Mouse (Mus musculus): ENCODE measurements at regions not wholly inside any gene's neighbourhood (a gene's known extent, or its start where the extent isn't known, plus 50 kb on each side); places are given as distances from the start of the nearest gene placed in this dataset.
A peak's percentile ranks its signal among the peaks of the same experiment; 100 is the strongest.

DNA sequence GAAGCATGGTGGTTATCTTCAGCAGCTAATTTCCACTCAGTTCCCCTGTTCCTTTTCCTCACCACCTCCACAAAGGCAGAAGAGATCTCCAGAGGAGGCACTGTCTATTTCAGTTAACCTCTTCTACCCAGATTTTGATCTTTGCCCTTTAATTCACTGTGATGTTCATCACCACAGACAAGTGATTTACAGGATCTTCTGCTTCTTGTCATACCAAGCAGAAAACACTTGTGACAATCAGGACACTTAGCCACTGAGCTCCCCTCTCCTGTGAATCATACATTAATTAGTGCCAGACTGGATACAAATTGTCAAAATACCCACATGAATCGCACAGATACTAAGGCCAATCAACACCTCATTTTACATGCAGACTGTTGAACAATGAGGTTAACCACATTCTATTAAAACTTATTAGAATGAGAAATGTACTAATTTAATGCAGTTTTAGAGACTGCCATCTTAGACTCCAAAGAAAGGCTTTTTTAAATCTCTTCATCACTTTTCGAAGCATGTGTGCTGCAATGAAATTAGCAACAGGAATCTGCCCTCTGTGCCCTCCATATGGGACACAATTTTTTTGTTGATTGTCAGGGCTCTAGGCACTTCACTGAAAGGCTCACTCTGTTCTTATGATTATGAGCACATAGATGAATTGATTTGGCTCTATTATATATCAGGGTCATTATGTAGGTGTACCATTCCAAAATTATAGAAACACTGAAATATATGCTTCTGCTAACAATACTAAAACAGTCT lies 839.1 kb downstream of the Sorcs1 start:
- ATAC-seq (ENCODE audit: low FRiP score, low read depth) (no peak), DNase-seq (ENCODE audit: low spot score) (no peak)
- H3K9ac ChIP-seq (ENCODE audit: low read depth, low read length, severe bottlenecking) = no peak overlapping the region
- no peak overlapping the region for H3K4me2 ChIP-seq (replicated peaks; ENCODE audit: low read depth, low read length, severe bottlenecking)
- no peak overlapping the region for H3K4me3 ChIP-seq (replicated peaks; ENCODE audit: low read length)
- no peak overlapping the region for H3K27ac ChIP-seq (replicated peaks; ENCODE audit: low read depth, low read length)
- H3K36me3 ChIP-seq (ENCODE audit: control insufficient read depth, insufficient read depth, low read length) = no peaks in the 10 kb centered on the region
- no peak for TF ChIP-seq POLR2A (IDR thresholded peaks at IDR 0.05; ENCODE audit: borderline replicate concordance, extremely low read depth, insufficient read depth, insufficient read length)
- H3K27me3 ChIP-seq (ENCODE audit: control insufficient read depth, insufficient read depth, low read length) = no peaks in the 10 kb centered on the region
- WGBS = 62% methylated on average over 2 of the region's 2 CpGs
- no peaks in the 10 kb centered on the region for H3K9me3 ChIP-seq (ENCODE audit: control insufficient read depth, low read length)
- no peaks in the 10 kb centered on the region for H3K4me1 ChIP-seq (ENCODE audit: control insufficient read depth, insufficient read depth, low read length)

DNA sequence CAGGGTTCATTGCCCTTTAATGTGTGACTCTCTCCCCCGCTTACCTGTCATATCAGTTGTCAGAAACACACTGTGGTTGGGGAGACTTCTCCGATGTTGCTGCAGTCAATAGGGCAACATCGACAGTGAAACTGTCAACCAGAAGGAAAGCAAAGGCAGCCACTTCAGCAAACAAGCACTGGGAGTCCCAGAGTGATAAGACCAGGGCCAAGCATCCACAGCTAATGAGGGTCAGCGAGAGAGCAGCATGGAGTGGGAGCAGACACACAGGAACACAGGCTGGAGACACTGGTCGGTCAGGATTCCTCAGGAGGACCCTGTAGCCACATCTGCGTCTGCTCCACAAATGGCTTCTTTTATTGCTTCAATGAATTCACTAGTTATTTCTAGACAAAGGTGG lies 847.5 kb downstream of the Sorcs1 start:
- H3K9me3 ChIP-seq (ENCODE audit: control insufficient read depth, low read length) = no peaks in the 10 kb centered on the region
- 42% methylated on average over 6 of the region's 6 CpGs for WGBS
- no peak overlapping the region for H3K4me3 ChIP-seq (replicated peaks; ENCODE audit: low read length)
- TF ChIP-seq POLR2A (IDR thresholded peaks at IDR 0.05; ENCODE audit: borderline replicate concordance, extremely low read depth, insufficient read depth, insufficient read length) = no peak
- H3K27ac ChIP-seq (replicated peaks; ENCODE audit: low read depth, low read length) = no peak overlapping the region
- H3K4me1 ChIP-seq (ENCODE audit: control insufficient read depth, insufficient read depth, low read length) = no peaks in the 10 kb centered on the region
- no peak overlapping the region for H3K9ac ChIP-seq (ENCODE audit: low read depth, low read length, severe bottlenecking)
- H3K27me3 ChIP-seq (ENCODE audit: control insufficient read depth, insufficient read depth, low read length) = no peaks in the 10 kb centered on the region
- ATAC-seq (ENCODE audit: low FRiP score, low read depth) = peak; percentile 41; the same call in 1 of the 2 replicates
- no peak overlapping the region for H3K4me2 ChIP-seq (replicated peaks; ENCODE audit: low read depth, low read length, severe bottlenecking)
- no peak for DNase-seq (ENCODE audit: low spot score)
- H3K36me3 ChIP-seq (ENCODE audit: control insufficient read depth, insufficient read depth, low read length) = no peaks in the 10 kb centered on the region

DNA sequence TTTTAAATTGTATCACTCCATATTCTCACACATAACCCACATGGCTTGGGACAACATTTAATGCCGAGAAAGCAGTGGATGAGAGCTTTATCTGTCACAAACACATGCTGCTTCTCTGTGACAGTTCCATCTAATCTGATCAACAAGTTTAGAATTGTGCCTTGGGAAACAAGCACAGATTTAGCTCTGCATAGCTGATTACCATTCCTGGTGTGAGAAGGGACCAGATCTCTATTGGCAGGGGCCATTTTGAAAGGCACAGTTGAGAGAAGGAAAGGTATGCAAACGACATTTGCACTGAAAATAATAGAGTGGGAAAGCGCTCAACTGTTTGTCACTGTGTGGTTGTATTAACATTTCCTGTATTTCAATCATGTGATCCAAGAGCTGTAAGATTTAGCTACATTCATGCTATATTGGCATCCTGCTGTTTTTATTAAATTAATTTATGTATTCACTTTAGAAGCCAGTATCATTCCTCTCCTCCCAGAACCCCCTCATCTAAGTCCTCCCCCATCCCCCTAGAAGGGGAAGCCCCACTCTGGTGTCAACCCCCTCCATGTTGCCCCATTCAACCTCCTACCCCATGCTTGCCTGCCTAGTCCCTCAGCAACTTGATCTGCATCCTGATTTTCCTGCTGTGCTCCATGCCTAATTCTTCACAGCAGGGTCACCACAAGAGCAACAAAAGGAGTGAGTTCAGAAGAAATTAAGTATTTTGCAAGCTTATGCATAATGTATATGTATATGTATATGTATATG lies 872.6 kb downstream of the Sorcs1 start:
- no peak for TF ChIP-seq POLR2A (IDR thresholded peaks at IDR 0.05; ENCODE audit: borderline replicate concordance, extremely low read depth, insufficient read depth, insufficient read length)
- Histone ChIP-seq H3K36me3 (ENCODE audit: control insufficient read depth, insufficient read depth, low read length) (no peaks in the 10 kb centered on the region), H3K4me1 (ENCODE audit: control insufficient read depth, insufficient read depth, low read length) (no peaks in the 10 kb centered on the region), H3K27me3 (ENCODE audit: control insufficient read depth, insufficient read depth, low read length) (no peaks in the 10 kb centered on the region), H3K4me3 (replicated peaks; ENCODE audit: low read length) (no peak overlapping the region), H3K9me3 (ENCODE audit: control insufficient read depth, low read length) (no peaks in the 10 kb centered on the region), H3K9ac (ENCODE audit: low read depth, low read length, severe bottlenecking) (no peak overlapping the region), H3K27ac (replicated peaks; ENCODE audit: low read depth, low read length) (no peak overlapping the region), H3K4me2 (replicated peaks; ENCODE audit: low read depth, low read length, severe bottlenecking) (no peak overlapping the region)
- 59% methylated on average over 3 of the region's 3 CpGs for WGBS
- ATAC-seq (ENCODE audit: low FRiP score, low read depth) (no peak), DNase-seq (ENCODE audit: low spot score) (no peak)
